ENCODE assay signal across 8 mouse cellular contexts in the genomic region with DNA sequence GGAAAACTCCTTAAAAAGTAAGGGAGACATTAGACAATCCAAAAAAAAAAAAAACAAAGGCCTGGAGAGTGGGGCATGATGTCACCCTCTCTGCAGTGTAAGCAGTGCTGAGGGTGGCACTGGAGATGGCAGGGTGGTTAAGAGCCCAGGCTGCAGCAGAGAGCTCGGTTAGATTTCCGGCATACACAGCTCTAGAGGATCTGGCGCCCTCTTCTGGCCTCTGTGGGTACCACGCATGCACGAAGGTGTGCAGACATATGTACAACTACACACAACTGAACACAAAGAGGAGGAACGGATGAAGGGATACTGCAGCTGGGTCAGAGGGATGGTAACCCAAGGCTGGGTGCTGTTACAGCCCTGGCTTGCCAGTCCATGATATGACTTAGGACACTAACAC. TPM values are rescaled to one million over a fixed set of nuclear protein-coding genes. Genes with fewer than 3 reads are reported as not detected.
DNase-seq lines count a peak whose midpoint lies in the region; ATAC-seq and TF ChIP-seq lines count a peak whose summit lies in the region.
"Had no signal": no experiment of that assay in that cellular context is flagged by ENCODE, and none has a peak within 500 bp of the region (broad histone marks: within the 10 kb centered on the region; RNA-seq: fewer than 3 reads in every experiment).

No protein-coding gene starts in this region.

- no peak overlapping the region for H3K4me3 ChIP-seq in intestine, postnatal 0 days (ENCODE audit: low read depth, low read length)
- H3K4me3 ChIP-seq in intestine, embryonic 15.5 days (replicated peaks): no peak overlapping the region
- no peak overlapping the region for H3K4me3 ChIP-seq in ES-E14 (ENCODE audit: insufficient read depth in 1 of 2, low read depth in 1 of 2, low read length in 2 of 2, poor library complexity in 1 of 2, severe bottlenecking in 1 of 2)
- H3K4me3 ChIP-seq in liver, postnatal 0 days (ENCODE audit: low read depth, low read length): no peak overlapping the region
- no peak overlapping the region for H3K4me3 ChIP-seq in small intestine, adult 2 months (ENCODE audit: low read depth, low read length)

- no peak overlapping the region for H3K27ac ChIP-seq in intestine, postnatal 0 days (ENCODE audit: low read depth, low read length)
- no peak overlapping the region for H3K27ac ChIP-seq in intestine, embryonic 15.5 days
- no peak overlapping the region for H3K27ac ChIP-seq in ES-E14 (ENCODE audit: insufficient read depth, low read depth, low read length, poor library complexity, severe bottlenecking)
- H3K27ac ChIP-seq in liver, postnatal 0 days (ENCODE audit: low read depth): no peak overlapping the region
- H3K27ac ChIP-seq in small intestine, adult 2 months (ENCODE audit: insufficient read depth, low read depth, low read length): no peak overlapping the region

- in situ Hi-C loops in ES-E14 (cut with MboI; ENCODE audit: low sequenced_read_pairs in 2 of 2, unreplicated experiment in 2 of 2): no loop called here

- H3K27me3 ChIP-seq in intestine, postnatal 0 days (replicated peaks; ENCODE audit: control insufficient read depth, insufficient read depth, low read length): no peaks in the 10 kb centered on the region
- H3K27me3 ChIP-seq in intestine, embryonic 15.5 days (replicated peaks): no peaks in the 10 kb centered on the region
- H3K27me3 ChIP-seq in liver, postnatal 0 days (ENCODE audit: insufficient read depth, low read length): no peaks in the 10 kb centered on the region
- no peaks in the 10 kb centered on the region; the same call in 1 of the 2 replicates for H3K27me3 ChIP-seq in small intestine, adult 2 months (ENCODE audit: control insufficient read depth, insufficient read depth, low read length)

- no peaks in the 10 kb centered on the region for H3K36me3 ChIP-seq in intestine, postnatal 0 days (ENCODE audit: control insufficient read depth, insufficient read depth)
- H3K36me3 ChIP-seq in intestine, embryonic 15.5 days: no peaks in the 10 kb centered on the region
- H3K36me3 ChIP-seq in ES-E14 (ENCODE audit: control insufficient read depth, insufficient read depth, low read length, poor library complexity, severe bottlenecking): no peaks in the 10 kb centered on the region
- H3K36me3 ChIP-seq in liver, postnatal 0 days (replicated peaks; ENCODE audit: insufficient read depth, low read length): no peaks in the 10 kb centered on the region; the same call in 1 of the 2 replicates
- H3K36me3 ChIP-seq in small intestine, adult 2 months (ENCODE audit: control insufficient read depth, insufficient read depth, low read length): peaks cover 16% of the 10 kb centered on the region

- peak; percentile 54 for DNase-seq in ES-E14 (ENCODE audit: low read depth, low spot score)
- DNase-seq in adrenal gland, postnatal 14 days: peak; percentile 73
- DNase-seq in liver, postnatal 0 days: peak; percentile 66

- no peak for TF ChIP-seq POLR2A in small intestine, adult 2 months (IDR thresholded peaks at IDR 0.05; ENCODE audit: low read depth, low read length)

- 65% methylated on average over 6 of the region's 6 CpGs for WGBS in intestine, postnatal 0 days
- 58% methylated on average over 6 of the region's 6 CpGs for WGBS in intestine, embryonic 15.5 days
- WGBS in liver, postnatal 0 days (ENCODE audit: insufficient replicate concordance): 53% methylated on average over 6 of the region's 6 CpGs
- 59% methylated on average over 6 of the region's 6 CpGs for WGBS in small intestine, adult 2 months

- TF ChIP-seq EP300 in liver, postnatal 0 days (IDR thresholded peaks at IDR 0.05; ENCODE audit: low read depth): no peak

- peak; percentile 69 for TF ChIP-seq CTCF in intestine, postnatal 0 days (IDR thresholded peaks at IDR 0.05; ENCODE audit: low read depth)
- peak; percentile 70 for TF ChIP-seq CTCF in liver, postnatal 0 days (IDR thresholded peaks at IDR 0.05; ENCODE audit: low read depth)
- TF ChIP-seq CTCF in small intestine, adult 2 months (IDR thresholded peaks at IDR 0.05; ENCODE audit: extremely low read depth, insufficient read length, insufficient replicate concordance, low read depth, low read length): peak; percentile 64; the same call in 1 of the 2 replicates

- no peak overlapping the region for H3K9ac ChIP-seq in intestine, postnatal 0 days (ENCODE audit: low read depth, low read length)
- H3K9ac ChIP-seq in intestine, embryonic 15.5 days: no peak overlapping the region
- H3K9ac ChIP-seq in ES-E14 (ENCODE audit: insufficient read depth, low read depth, low read length, poor library complexity, severe bottlenecking): no peak overlapping the region
- H3K9ac ChIP-seq in liver, postnatal 0 days (replicated peaks): no peak overlapping the region

- ATAC-seq in intestine, postnatal 0 days: no peak
- ATAC-seq in intestine, embryonic 15.5 days: no peak
- peak; percentile 37 to 41; a peak in 2 of 4 replicates for ATAC-seq in hematopoietic stem cell, adult 5-6 weeks (replicated peaks in 1 of 2; ENCODE audit: insufficient read depth in 1 of 2, low FRiP score in 2 of 2, low TSS enrichment in 1 of 2, low read depth in 1 of 2, poor library complexity in 2 of 2, severe bottlenecking in 2 of 2)
- no peak for ATAC-seq in liver, postnatal 0 days

- H3K4me2 ChIP-seq in intestine, postnatal 0 days (replicated peaks; ENCODE audit: low read depth): no peak overlapping the region
- H3K4me2 ChIP-seq in intestine, embryonic 15.5 days (replicated peaks): no peak overlapping the region
- no peak overlapping the region for H3K4me2 ChIP-seq in liver, postnatal 0 days (ENCODE audit: low read depth, low read length)

- no peaks in the 10 kb centered on the region for H3K4me1 ChIP-seq in intestine, postnatal 0 days (replicated peaks; ENCODE audit: control insufficient read depth, insufficient read depth, low read length)
- no peaks in the 10 kb centered on the region for H3K4me1 ChIP-seq in intestine, embryonic 15.5 days (replicated peaks)
- H3K4me1 ChIP-seq in ES-E14 (ENCODE audit: control insufficient read depth in 2 of 2, insufficient read depth in 2 of 2, low read length in 2 of 2, poor library complexity in 1 of 2): no peaks in the 10 kb centered on the region
- H3K4me1 ChIP-seq in liver, postnatal 0 days (ENCODE audit: insufficient read depth): no peaks in the 10 kb centered on the region
- no peaks in the 10 kb centered on the region for H3K4me1 ChIP-seq in small intestine, adult 2 months (ENCODE audit: control insufficient read depth, insufficient read depth, insufficient read length, low read length)

- no peaks in the 10 kb centered on the region for H3K9me3 ChIP-seq in intestine, postnatal 0 days (ENCODE audit: control insufficient read depth)
- H3K9me3 ChIP-seq in intestine, embryonic 15.5 days: no peaks in the 10 kb centered on the region
- no peaks in the 10 kb centered on the region for H3K9me3 ChIP-seq in ES-E14 (ENCODE audit: control insufficient read depth, insufficient read depth, low read depth, low read length)
- H3K9me3 ChIP-seq in liver, postnatal 0 days (ENCODE audit: low read length): no peaks in the 10 kb centered on the region

TF ChIP-seq in ES-E14, 5 proteins besides CTCF, POLR2A, EP300 and RAD21:
- TF ChIP-seq MAFK (IDR thresholded peaks at IDR 0.05; ENCODE audit: insufficient read depth, low read depth, low read length) (no peak), ZC3H11A (IDR thresholded peaks at IDR 0.05; ENCODE audit: borderline replicate concordance, low read depth, low read length) (no peak), CHD2 (IDR thresholded peaks at IDR 0.05; ENCODE audit: low read depth, low read length) (no peak), HCFC1 (IDR thresholded peaks at IDR 0.05; ENCODE audit: borderline replicate concordance, insufficient read depth, low read length) (no peak), ZNF384 (IDR thresholded peaks at IDR 0.05; ENCODE audit: low read depth, low read length) (no peak)

RNA-seq across cellular contexts. Expression of gene Uts2, which starts 10.0 kb away (rescaled TPM):
- not detected in 2 replicates for polyA plus RNA-seq in intestine, postnatal 0 days (2015; fragmentation: Nextera tagmentation; extraction: Ambion mirVana)
- polyA plus RNA-seq in intestine, embryonic 15.5 days (2015; fragmentation: Nextera tagmentation; extraction: Ambion mirVana): not detected in 2 replicates
- total RNA-seq in ES-E14 (2012; rRNA removed): not detected in 2 replicates
- not detected in 2 replicates for total RNA-seq in adrenal gland, postnatal 14 days (2021)
- not detected in 2 replicates for total RNA-seq in hematopoietic stem cell, adult 5-6 weeks (2017)
- polyA plus RNA-seq in liver, postnatal 0 days (2015; fragmentation: Nextera tagmentation; extraction: Ambion mirVana): not detected in 2 replicates
- not detected in 2 replicates for polyA plus RNA-seq in small intestine, adult 2 months (2012; rRNA removed)
- polyA plus RNA-seq: heart, embryonic 16.5 days had no signal

RNA-seq across cellular contexts. Expression of gene Per3, which starts 37.5 kb away (rescaled TPM):
- polyA plus RNA-seq in intestine, postnatal 0 days (2015; fragmentation: Nextera tagmentation; extraction: Ambion mirVana): 2.1 and 3.5 TPM in 2 replicates
- polyA plus RNA-seq in intestine, embryonic 15.5 days (2015; fragmentation: Nextera tagmentation; extraction: Ambion mirVana): 3.7 and 4.1 TPM in 2 replicates
- total RNA-seq in ES-E14 (2012; rRNA removed): 2.4 and 4.5 TPM in 2 replicates
- 22.3 and 24.3 TPM in 2 replicates for total RNA-seq in adrenal gland, postnatal 14 days (2021)
- total RNA-seq in hematopoietic stem cell, adult 5-6 weeks (2017): 10.0 and 11.0 TPM in 2 replicates
- 5.6 and 5.9 TPM in 2 replicates for polyA plus RNA-seq in liver, postnatal 0 days (2015; fragmentation: Nextera tagmentation; extraction: Ambion mirVana)
- 1.9 and 2.4 TPM in 2 replicates for polyA plus RNA-seq in small intestine, adult 2 months (2012; rRNA removed)

RNA-seq across cellular contexts. Expression of gene Vamp3, which starts 50.8 kb away (rescaled TPM):
- polyA plus RNA-seq in intestine, postnatal 0 days (2015; fragmentation: Nextera tagmentation; extraction: Ambion mirVana): 104 and 109 TPM in 2 replicates
- polyA plus RNA-seq in intestine, embryonic 15.5 days (2015; fragmentation: Nextera tagmentation; extraction: Ambion mirVana): 120 and 126 TPM in 2 replicates
- 31.2 and 45.9 TPM in 2 replicates for total RNA-seq in ES-E14 (2012; rRNA removed)
- total RNA-seq in adrenal gland, postnatal 14 days (2021): 83.9 and 85.7 TPM in 2 replicates
- 86.8 and 97.3 TPM in 2 replicates for total RNA-seq in hematopoietic stem cell, adult 5-6 weeks (2017)
- polyA plus RNA-seq in liver, postnatal 0 days (2015; fragmentation: Nextera tagmentation; extraction: Ambion mirVana): 23.4 and 24.8 TPM in 2 replicates
- 16.6 and 34.5 TPM in 2 replicates for polyA plus RNA-seq in small intestine, adult 2 months (2012; rRNA removed)

Comparison
In these comparisons a context has a peak if more than half of its experiments do, and no peak if none do; other contexts are left out.
1. ATAC-seq: peak in hematopoietic stem cell, adult 5-6 weeks (2 of 2); none in intestine, postnatal 0 days (single experiment), intestine, embryonic 15.5 days (single experiment) and liver, postnatal 0 days (single experiment).
2. Peak in every context shown above with its lines, with median percentiles within 50 percentile points of each other: CTCF ChIP-seq and DNase-seq.